Mouse (Mus musculus): Measurements from ENCODE around the gene Tmem245.
A peak's percentile ranks its signal among the peaks of the same experiment; 100 is the strongest.

The Tmem245 gene

GRCm38 (mm10) chr4:56946641-56947640 is at the start of gene Tmem245:
TSS of gene Tmem245 (minus strand) at chr4:56947437.
- peak; percentile 91 for DNase-seq (ENCODE audit: low spot score)

- DNase-seq (ENCODE audit: low spot score), result no peak
Observed at GRCm38 (mm10) chr4:56993331-56993730, 46.1 kb upstream of the Tmem245 start.

GRCm38 (mm10) chr4:56991951-56992350 is 44.7 kb upstream of the Tmem245 start:
- DNase-seq (ENCODE audit: low spot score), result no peak

DNA sequence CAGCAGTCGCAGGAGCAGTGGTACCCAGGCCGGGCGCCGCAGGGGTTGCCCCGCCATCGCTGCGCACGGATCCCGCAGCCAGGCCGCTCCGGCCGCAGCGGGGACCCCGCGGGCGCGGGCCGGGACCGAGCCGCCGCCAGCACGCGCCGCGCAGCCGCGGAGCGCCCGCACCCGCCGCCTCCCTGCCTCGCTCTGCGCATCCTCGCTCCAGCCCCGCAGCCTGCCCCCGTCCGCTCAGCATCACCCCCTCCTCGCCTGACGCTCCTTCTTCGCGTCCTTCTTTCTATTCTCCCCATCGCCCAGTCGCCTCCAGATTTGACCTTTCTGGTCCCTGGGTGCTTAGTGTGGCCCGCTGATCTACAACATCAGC is 43.0 kb upstream of the Tmem245 start, which contains the start of gene Frrs1l:
Gene Frrs1l (minus strand): TSS at position 177 of the 370 bp plus-strand sequence.
- no peak for DNase-seq (ENCODE audit: low spot score)

DNA sequence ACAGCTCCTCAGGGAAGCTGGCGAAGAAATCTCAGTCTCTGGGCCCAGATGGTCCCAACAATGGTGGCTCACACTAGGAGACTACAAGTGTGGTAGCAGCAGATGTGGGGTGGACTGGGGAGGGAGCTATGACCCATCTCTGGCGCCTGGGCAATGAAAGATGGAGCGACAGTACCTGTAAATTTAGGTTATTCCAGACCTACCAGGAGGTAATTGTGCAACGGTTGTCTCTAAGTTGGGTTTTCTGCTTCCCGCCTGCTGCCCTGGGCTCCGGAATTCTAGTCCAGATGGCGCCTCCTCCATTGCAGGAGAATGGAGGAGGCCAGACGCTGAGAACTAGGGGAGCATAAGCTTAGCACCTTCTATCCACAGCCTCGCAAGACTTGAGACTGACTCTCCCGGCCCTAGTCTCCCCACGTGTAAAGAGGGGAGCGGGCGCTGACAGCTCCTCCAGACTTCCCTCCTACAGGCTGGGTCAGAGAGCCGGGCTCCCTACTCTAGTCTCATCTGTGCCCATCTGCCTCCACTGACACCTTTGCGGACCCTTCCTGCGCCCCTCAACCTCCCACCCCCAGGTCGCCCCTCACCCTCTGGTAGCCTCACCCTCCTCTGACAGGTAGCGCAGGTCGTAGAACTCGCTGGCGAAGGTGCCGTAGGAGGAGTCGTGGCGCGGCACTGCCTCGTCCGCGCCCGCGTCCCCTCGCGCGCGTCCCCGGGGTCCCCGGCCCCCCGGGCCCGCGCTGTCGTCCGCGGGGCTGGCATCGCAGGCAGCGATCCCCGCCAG is 42.4 kb upstream of the Tmem245 start:
- no peak for DNase-seq (ENCODE audit: low spot score)

GRCm38 (mm10) chr4:56965586-56966179 is 18.4 kb upstream of the Tmem245 start:
- DNase-seq (ENCODE audit: low spot score), result no peak

DNA sequence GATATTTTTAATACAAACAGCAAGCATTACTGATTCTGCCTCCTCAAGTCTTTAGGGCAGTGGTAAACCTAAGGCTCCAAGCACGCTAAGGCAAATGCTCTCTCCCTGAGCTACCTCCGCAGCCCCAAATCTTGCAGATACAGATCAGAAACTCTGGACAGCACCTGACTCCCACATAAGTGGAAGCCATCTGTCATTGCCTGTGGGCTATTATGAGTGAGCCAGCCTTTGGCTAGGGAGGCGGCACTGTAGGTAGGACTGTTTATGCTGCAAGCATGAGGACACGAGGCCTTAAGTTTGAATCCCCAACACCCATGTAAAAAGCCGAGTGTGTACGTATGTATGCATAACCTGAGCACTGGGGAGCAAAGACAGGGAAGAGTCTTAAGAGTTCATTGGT is 16.4 kb upstream of the Tmem245 start:
- DNase-seq (ENCODE audit: low spot score), result no peak

GRCm38 (mm10) chr4:56961320-56961925 is 14.2 kb upstream of the Tmem245 start:
- no peak for DNase-seq (ENCODE audit: low spot score)

DNA sequence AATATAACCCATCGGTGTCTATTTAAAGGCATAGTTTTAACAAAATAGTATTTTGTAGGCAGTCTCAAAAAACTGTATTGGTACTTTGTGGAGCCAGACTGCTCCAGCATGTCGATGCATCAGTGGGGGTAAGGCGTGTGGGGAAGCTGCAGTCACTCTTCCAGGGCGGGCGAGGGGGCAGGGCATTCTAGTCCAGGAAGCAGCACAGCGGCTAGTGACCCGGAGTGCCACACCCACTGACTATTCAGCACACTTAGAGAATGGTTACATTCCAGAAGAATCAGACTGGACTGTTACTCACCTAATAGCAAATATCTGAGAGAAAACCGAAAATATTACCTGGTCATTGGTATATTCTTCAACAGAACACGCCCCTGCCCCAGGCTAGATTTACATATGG is 10.3 kb upstream of the Tmem245 start:
- DNase-seq (ENCODE audit: low spot score), result no peak

DNA sequence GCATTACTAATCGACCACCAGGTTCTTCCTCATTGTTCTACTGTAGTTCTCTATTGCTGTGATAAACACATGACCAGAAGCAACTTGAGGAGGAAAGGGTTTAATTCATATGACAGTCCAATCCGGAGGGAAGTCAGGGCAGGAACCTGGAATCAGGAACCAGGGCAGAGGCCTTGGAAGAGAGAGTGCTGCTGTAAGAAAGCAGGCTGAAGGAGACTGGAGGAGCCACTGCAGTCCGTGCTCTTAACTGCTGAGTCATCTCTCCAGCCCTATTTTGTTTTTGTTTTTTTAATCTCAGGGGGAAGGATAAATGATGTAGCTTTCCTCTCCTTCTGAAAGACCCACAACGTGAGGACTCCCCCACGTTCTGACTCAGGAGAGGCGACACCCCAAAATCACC is 6.0 kb upstream of the Tmem245 start:
- DNase-seq (ENCODE audit: low spot score), result no peak

DNA sequence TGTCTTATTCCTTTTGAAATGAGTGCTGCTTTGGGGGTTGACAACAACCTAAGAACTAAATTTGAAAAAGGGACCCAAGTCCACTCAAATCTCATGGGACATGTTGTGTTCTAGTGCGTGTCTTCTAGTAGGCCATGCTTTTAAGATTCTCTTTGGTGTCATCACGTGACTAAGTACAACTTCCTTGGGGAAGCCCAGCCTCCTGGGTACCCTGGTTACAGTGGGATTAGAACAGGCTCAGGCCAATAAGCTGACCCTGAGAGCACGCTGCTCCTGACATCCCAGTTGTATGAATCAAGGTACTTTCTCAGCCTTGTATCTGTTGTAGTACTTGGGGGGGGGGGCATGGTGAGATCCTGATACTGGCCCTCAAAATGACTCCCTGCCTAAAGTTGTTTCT is 4.5 kb upstream of the Tmem245 start:
- DNase-seq (ENCODE audit: low spot score), result no peak

GRCm38 (mm10) chr4:56949494-56949893 is 2.3 kb upstream of the Tmem245 start:
- no peak for DNase-seq (ENCODE audit: low spot score)

- no peak for DNase-seq (ENCODE audit: low spot score)
Observed at GRCm38 (mm10) chr4:56946180-56946579, 1.1 kb downstream of the Tmem245 start.

DNA sequence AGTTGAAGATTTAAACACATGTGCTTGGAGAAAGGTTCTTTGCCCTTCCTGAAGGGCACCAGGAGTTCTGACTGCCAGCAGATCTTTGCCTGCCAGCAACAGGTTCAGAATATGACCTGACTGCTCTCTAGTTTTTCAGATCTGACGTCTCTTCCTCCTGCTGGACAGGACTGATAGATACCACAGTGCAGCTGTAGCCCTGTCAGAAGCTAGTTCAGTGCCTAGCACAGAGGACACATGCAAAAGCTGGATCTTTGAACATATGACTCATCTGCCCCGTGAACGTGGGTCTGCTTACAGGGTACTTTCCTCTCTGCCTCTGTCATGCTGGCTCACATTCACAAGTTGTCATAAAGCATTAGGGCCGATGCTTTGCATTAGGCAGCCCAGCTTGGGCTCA is 3.0 kb downstream of the Tmem245 start:
- DNase-seq (ENCODE audit: low spot score), result no peak

DNA sequence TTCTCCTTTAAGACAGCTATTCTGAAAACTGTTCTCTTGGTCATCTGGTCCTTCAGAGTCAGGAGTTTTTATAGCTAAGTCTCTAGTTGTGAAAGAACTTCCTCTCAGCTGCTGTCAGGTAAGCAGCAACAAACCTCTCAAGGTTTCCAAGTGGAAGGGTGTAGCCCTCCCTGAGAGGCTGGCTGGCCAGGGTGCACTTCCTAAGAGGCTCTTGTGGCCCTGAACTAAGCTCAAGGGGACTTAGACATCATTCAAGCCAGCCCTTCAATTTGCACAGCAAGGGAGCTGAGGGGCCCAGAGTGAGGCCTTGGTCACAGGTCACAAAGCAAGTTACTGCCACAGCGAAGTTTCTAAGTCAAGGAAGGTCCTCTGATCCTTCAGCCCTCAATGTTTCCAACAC is 4.0 kb downstream of the Tmem245 start:
- DNase-seq (ENCODE audit: low spot score), result no peak

- DNase-seq (ENCODE audit: low spot score), result no peak
Observed at GRCm38 (mm10) chr4:56942567-56942966, 4.7 kb downstream of the Tmem245 start.

- DNase-seq (ENCODE audit: low spot score), result no peak
Observed at GRCm38 (mm10) chr4:56941481-56941880, 5.8 kb downstream of the Tmem245 start.

DNA sequence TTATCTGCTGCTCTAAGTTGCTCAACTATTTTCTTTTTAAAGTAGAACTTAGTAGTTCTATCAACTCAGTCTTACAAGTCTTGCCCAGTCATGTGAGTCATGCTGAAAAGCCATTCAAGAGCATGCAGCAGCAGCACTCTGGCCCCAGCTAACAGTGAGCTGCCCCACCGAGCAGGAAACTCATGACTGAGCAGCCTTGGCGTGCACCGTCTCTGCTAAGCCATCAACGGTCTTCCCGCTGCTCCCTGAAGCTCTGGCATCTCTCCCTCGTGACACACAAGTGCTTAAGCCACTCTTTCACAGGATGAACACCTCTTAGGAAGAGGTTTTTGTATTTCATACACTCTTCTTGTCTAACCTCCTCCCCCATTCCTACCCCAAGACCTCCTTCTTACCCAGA is 10.1 kb downstream of the Tmem245 start:
- DNase-seq (ENCODE audit: low spot score), result no peak

DNA sequence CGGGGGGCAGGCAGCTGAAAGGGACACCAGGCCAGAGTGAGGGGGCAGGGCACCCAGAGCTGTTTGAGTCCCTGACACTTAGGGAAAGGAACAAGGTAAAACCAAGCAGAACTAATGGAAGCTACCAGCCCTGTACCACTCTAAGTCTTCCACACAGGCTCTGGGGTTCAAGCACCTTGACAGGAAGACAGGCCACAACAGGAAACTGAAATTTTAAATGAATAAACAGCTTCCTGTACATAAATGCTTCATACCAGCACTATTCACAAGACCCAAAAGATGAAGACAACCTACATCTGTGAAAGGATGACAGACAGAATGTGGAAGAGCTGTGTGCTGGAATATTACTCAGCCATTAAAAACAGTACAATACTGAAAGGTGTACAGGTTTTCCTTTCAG is 11.9 kb downstream of the Tmem245 start:
- no peak for DNase-seq (ENCODE audit: low spot score)

DNA sequence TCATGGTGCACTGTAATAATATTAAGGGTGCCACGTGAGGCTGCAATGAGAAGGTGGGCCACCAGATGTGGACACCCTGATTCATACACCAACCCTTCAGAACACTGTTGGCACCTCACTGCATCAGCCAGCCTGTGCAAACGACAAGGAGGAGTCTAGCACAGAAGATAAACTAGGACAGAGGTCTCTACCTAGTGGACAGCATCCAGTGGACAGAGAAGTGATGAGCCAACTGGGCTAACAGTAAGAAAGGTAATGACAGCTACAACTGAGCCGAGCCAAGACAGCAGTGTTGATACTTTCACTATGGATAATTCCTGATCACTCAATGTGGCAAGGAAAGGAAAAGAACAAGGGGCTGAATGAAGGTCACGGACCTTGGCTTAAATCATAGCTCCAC is 14.1 kb downstream of the Tmem245 start:
- no peak for DNase-seq (ENCODE audit: low spot score)

DNA sequence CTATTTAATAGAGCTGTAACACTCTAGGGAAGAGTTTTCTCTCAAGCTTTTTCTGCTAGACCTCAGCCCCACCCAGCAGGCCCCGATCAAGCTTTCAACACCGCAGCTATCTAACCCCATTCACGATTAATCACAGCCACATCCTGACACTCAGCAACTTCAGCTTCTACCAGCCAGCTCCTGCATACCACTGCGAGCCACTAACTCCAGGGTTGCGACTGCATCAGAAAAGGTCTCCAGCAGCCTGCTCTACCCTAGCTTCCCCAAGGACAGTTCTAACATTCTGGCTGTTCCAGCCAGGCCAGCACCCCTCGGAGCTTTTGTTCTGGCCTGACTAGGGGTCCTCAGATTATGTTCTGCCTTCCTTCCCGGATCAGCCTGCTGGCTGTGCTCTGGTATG is 15.1 kb downstream of the Tmem245 start:
- DNase-seq (ENCODE audit: low spot score), result no peak

GRCm38 (mm10) chr4:56930312-56930711 is 16.9 kb downstream of the Tmem245 start:
- DNase-seq (ENCODE audit: low spot score), result no peak
